Mouse (Mus musculus): ENCODE data around the gene Rdh14. TPM values are rescaled to one million over a fixed set of nuclear protein-coding genes. Genes with fewer than 3 reads are reported as not detected.

The Rdh14 gene
- polyA plus RNA-seq (2017; shearing (Covaris generic)), result 10 to 100 TPM; 28.3 to 41.5 TPM

DNA sequence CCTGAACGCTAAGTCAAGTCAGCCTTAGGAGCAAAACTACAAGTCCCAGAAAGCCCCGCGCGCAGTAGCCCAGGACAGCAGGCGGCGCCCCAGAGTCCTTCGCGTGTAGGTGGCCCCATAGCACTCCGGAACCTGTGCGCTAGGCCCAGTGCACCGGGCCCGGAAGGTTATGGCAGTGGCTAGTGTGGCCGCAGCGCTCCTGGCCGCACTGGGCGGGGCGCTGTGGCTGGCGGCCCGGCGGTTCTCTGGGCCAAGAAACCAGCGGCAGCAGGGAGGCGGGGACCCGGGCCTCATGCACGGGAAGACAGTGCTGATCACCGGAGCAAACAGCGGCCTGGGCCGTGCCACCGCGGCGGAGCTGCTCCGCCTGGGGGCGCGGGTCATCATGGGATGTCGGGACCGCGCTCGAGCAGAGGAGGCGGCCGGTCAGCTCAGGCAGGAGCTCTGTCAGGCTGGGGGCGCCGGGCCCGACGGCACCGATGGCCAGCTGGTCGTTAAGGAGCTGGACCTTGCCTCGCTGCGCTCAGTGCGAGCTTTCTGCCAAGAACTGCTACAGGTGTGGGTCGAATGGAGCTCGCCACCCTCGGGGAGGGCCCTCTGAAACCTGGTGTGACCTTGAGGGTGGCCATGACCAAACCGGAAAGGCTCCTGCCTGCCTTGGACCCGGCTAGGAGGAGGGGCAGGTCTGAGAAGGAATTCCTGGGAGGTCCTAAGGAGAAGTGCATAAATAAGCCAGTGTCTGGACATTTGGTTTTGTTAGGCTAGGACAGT, at the start of gene Rdh14:
Gene Rdh14 (plus strand): TSS at position 102 of the 771 bp plus-strand sequence.

DNA sequence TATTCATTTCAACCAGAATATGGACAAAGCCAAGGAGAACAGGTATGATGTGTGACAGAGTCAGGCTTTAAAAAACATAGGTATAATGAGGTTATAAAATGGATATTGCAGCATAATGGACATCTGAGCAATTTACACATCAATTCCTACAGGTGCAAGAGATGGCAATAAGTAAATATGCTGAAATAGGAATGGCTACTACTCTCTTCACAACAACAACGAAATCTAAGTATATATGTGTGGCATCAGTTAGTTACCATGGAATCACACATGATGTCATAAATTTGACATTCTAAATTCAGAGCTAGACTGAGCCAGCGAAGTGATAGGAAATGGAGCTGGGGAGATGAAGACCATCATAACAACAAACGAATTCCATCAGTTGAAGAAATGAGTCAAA, 20.9 kb upstream of the Rdh14 start, which contains the start of gene Nt5c1b:
Gene Nt5c1b (plus strand): TSS at position 301 of the 400 bp plus-strand sequence.

Other genes with a start within 250 kb of the Rdh14 start
- gene Nt5c1b, start 20.8 kb upstream of the Rdh14 start, polyA plus RNA-seq (2017; shearing (Covaris generic)), result under 1 TPM in 1 of 2 experiments, not detected in 1; 0.16 TPM